Mouse (Mus musculus) skeletal muscle tissue, postnatal 0 days (tissue): ENCODE results near the gene Adal. TPM values are rescaled to one million over a fixed set of nuclear protein-coding genes. Genes with fewer than 3 reads are reported as not detected.

Source experiments
- polyA plus RNA-seq: library from polyadenylated mRNA; unstranded; fragments of >200 nt; fragmentation: Nextera tagmentation; extraction: Ambion mirVana; gene quantifications from 2 replicates; pipeline ENCODE4 v1.2.1, GENCODE M21; 2015

Gene Adal
- polyA plus RNA-seq, result 11.2 and 11.6 TPM in 2 replicates

GRCm38 (mm10) chr2:121140018-121140882 is at the start of gene Adal, which contains the start of gene Lcmt2:
Gene Adal, plus strand, starts transcription at chr2:121140428.
Gene Lcmt2, minus strand, starts transcription at chr2:121140653.

GRCm38 (mm10) chr2:121109695-121110094 is 30.5 kb upstream of the Adal start, which contains the start of gene Tgm7:
Gene Tgm7, minus strand, starts transcription at chr2:121109795.

GRCm38 (mm10) chr2:121170481-121170971 is 30.3 kb downstream of the Adal start, which contains the start of gene Tubgcp4:
Gene Tubgcp4, plus strand, starts transcription at chr2:121170654.

DNA sequence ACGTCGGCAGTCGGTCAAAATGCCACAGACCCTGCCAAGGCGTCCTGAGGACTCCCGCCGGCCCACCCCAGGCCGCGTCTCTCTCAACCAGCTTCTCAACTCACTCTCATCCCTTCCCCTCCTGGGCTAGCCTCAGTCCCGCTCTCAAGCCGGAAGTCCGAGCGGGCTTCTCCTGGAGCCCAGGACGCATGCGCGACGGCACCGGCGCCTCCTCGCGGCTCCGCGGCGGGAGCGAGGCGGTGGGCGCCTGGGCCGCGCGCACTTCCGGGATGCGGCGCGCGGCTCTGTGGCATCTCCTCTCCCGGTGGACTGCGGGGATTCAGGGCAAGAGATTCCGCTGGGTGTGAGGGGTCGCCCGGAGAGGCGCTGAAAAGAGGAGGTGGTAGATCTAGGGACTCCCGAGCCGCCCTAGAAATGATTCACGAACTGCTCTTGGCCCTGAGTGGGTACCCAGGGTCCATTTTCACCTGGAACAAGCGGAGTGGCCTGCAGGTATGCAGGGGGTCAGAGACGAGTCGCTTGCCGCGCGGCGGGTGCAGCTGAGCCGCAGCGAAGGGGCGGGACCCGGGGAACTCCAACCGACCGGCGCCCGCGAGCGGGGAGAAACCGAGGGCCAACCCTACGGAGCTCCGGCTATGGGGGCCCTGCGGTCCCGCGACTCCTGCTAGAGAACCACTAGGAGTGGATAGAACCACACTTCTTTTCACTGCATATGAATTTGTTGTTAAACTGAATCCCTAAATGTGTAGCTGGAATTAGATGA is 30.9 kb downstream of the Adal start, which contains the start of gene Zscan29:
TSS of gene Zscan29 (minus strand) at position 146 of the 763 bp plus-strand sequence.

Other genes starting within 250 kb of the Adal start
- gene Ubr1, start 169.7 kb upstream of the Adal start, polyA plus RNA-seq, result 10.3 and 10.9 TPM in 2 replicates
- 1.6 and 1.8 TPM in 2 replicates for gene Tmem62, start 163.4 kb upstream of the Adal start, polyA plus RNA-seq
- gene Ccndbp1, start 132.0 kb upstream of the Adal start, polyA plus RNA-seq, result 27.1 and 27.3 TPM in 2 replicates
- 0.12 and 0.15 TPM in 2 replicates for gene Epb42, start 103.4 kb upstream of the Adal start, polyA plus RNA-seq
- gene Tgm5, start 54.6 kb upstream of the Adal start, polyA plus RNA-seq, result 0.27 TPM in 1 of 2 replicates, not detected in the other
- gene Tgm7, start 30.6 kb upstream of the Adal start, polyA plus RNA-seq, result not detected in 2 replicates
- 11.0 and 12.8 TPM in 2 replicates for gene Lcmt2, start 225 bp downstream of the Adal start, polyA plus RNA-seq
- gene Tubgcp4, start 30.2 kb downstream of the Adal start, polyA plus RNA-seq, result 12.4 and 14.3 TPM in 2 replicates
- 3.9 TPM in 2 replicates for gene Zscan29, start 30.7 kb downstream of the Adal start, polyA plus RNA-seq
- gene Trp53bp1, start 131.0 kb downstream of the Adal start, polyA plus RNA-seq, result 10.7 and 16.0 TPM in 2 replicates
- 2.0 TPM in 2 replicates for gene Map1a, start 149.2 kb downstream of the Adal start, polyA plus RNA-seq
- gene Ppip5k1, start 215.0 kb downstream of the Adal start, polyA plus RNA-seq, result 7.0 and 8.7 TPM in 2 replicates
- gene Ckmt1, start 217.3 kb downstream of the Adal start, polyA plus RNA-seq, result 2.0 TPM in 1 of 2 replicates, not detected in the other
- gene Strc, start 246.7 kb downstream of the Adal start, polyA plus RNA-seq, result not detected in 2 replicates